In the genomic region with DNA sequence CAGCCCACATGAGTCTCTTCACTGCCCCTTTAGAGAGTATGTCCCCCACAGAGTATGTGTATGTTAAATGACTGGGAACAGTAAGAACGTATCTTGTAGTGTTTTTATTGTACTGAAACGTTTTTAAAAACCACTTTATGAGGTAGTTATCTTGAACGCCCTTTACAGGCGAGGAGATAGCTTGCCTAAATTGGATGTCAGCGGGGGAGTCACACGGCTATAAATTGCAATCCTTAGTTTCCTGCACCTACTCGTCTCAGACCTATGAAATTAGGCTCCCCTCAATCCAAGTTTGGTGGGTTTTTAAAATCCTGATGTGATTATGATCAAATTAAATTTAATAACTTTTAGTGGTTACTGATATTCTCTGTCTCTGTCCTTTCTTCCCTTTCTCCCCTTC, we compare ENCODE assay signal across 10 mouse cellular contexts. TPM values are rescaled to one million over a fixed set of nuclear protein-coding genes. Genes with fewer than 3 reads are reported as not detected.
DNase-seq lines count a peak whose midpoint lies in the region; ATAC-seq lines count a peak whose summit lies in the region.
"Had no signal": no experiment of that assay in that cellular context is flagged by ENCODE, and none has a peak within 500 bp of the region (broad histone marks: within the 10 kb centered on the region; RNA-seq: fewer than 3 reads in every experiment).

No protein-coding gene starts in this region.

- peak overlapping the region; percentile 74 for H3K4me3 ChIP-seq in heart, embryonic 10.5 days
- peak overlapping the region; percentile 84; the same call in 1 of the 2 replicates for H3K4me3 ChIP-seq in lung, embryonic 16.5 days (ENCODE audit: low read length)
- H3K4me3 ChIP-seq in limb, embryonic 12.5 days (replicated peaks): peak overlapping the region; percentile 67; the same call in 1 of the 2 replicates
- no peak overlapping the region for H3K4me3 ChIP-seq in stomach, embryonic 14.5 days (ENCODE audit: low read depth, low read length)

- H3K4me1 ChIP-seq in heart, embryonic 10.5 days: peaks cover 18% of the 10 kb centered on the region; the same call in 1 of the 2 replicates
- peaks cover 13% of the 10 kb centered on the region for H3K4me1 ChIP-seq in lung, embryonic 16.5 days (replicated peaks; ENCODE audit: control insufficient read depth, insufficient read depth, low read length)
- peaks cover 13% of the 10 kb centered on the region for H3K4me1 ChIP-seq in limb, embryonic 12.5 days (replicated peaks)
- peaks cover 3% of the 10 kb centered on the region; the same call in 1 of the 2 replicates for H3K4me1 ChIP-seq in stomach, embryonic 14.5 days (ENCODE audit: control insufficient read depth, insufficient read depth, low read length)

- H3K36me3 ChIP-seq in heart, embryonic 10.5 days: no peaks in the 10 kb centered on the region
- no peaks in the 10 kb centered on the region for H3K36me3 ChIP-seq in lung, embryonic 16.5 days (ENCODE audit: control insufficient read depth, insufficient read depth, low read length)
- H3K36me3 ChIP-seq in limb, embryonic 12.5 days: no peaks in the 10 kb centered on the region
- H3K36me3 ChIP-seq in stomach, embryonic 14.5 days (ENCODE audit: control insufficient read depth, insufficient read depth, low read length): no peaks in the 10 kb centered on the region

- no peak for ATAC-seq in lung, embryonic 16.5 days (ENCODE audit: low read depth)
- no peak for ATAC-seq in limb, embryonic 12.5 days (ENCODE audit: insufficient number of reproducible peaks, insufficient read depth, low FRiP score, low TSS enrichment, low read depth)
- no peak for ATAC-seq in stomach, embryonic 14.5 days (ENCODE audit: insufficient number of reproducible peaks, insufficient read depth, low FRiP score, low read depth)

- H3K9me3 ChIP-seq in heart, embryonic 10.5 days: no peaks in the 10 kb centered on the region
- H3K9me3 ChIP-seq in lung, embryonic 16.5 days (ENCODE audit: control insufficient read depth, low read length): no peaks in the 10 kb centered on the region
- H3K9me3 ChIP-seq in limb, embryonic 12.5 days: no peaks in the 10 kb centered on the region
- no peaks in the 10 kb centered on the region for H3K9me3 ChIP-seq in stomach, embryonic 14.5 days (ENCODE audit: control insufficient read depth, low read depth, low read length)

- H3K9ac ChIP-seq in lung, embryonic 16.5 days (ENCODE audit: low read length): 0 out of 2 replicates have a peak overlapping the region, but pooled peaks have one; percentile 88
- H3K9ac ChIP-seq in limb, embryonic 12.5 days (replicated peaks): no peak overlapping the region
- H3K9ac ChIP-seq in stomach, embryonic 14.5 days (replicated peaks; ENCODE audit: low read depth, low read length): no peak overlapping the region

- no peak for DNase-seq in heart, embryonic 10.5 days (ENCODE audit: low spot score)
- DNase-seq in heart, postnatal 4 days: no peak
- DNase-seq in lung, postnatal 25 days (ENCODE audit: low spot score): no peak
- no peak for DNase-seq in adrenal gland, postnatal 10 days
- DNase-seq in left cerebral cortex, adult 9 months (ENCODE audit: low spot score in 2 of 2): no peak
- DNase-seq: lung, adult 18-20 months; thymus, postnatal 36 days had no signal

- H3K27ac ChIP-seq in heart, embryonic 10.5 days: no peak overlapping the region
- H3K27ac ChIP-seq in lung, embryonic 16.5 days (ENCODE audit: low read length): no peak overlapping the region
- H3K27ac ChIP-seq in limb, embryonic 12.5 days: no peak overlapping the region
- no peak overlapping the region for H3K27ac ChIP-seq in stomach, embryonic 14.5 days (ENCODE audit: low read length)

- H3K27me3 ChIP-seq in heart, embryonic 10.5 days (ENCODE audit: insufficient read depth, poor library complexity, severe bottlenecking): peaks cover 13% of the 10 kb centered on the region; the same call in 1 of the 2 replicates
- H3K27me3 ChIP-seq in lung, embryonic 16.5 days (ENCODE audit: control insufficient read depth, insufficient read depth, low read depth, low read length): no peaks in the 10 kb centered on the region
- H3K27me3 ChIP-seq in limb, embryonic 12.5 days: no peaks in the 10 kb centered on the region
- no peaks in the 10 kb centered on the region for H3K27me3 ChIP-seq in stomach, embryonic 14.5 days (ENCODE audit: control insufficient read depth, insufficient read depth, low read length)

- 64% methylated on average over 7 of the region's 7 CpGs for WGBS in heart, embryonic 10.5 days
- 65% methylated on average over 7 of the region's 7 CpGs for WGBS in lung, embryonic 16.5 days
- WGBS in limb, embryonic 12.5 days: 50% methylated on average over 7 of the region's 7 CpGs
- 71% methylated on average over 7 of the region's 7 CpGs for WGBS in stomach, embryonic 14.5 days

- H3K4me2 ChIP-seq in lung, embryonic 16.5 days (ENCODE audit: low read depth, low read length): peak overlapping the region; percentile 96
- peak overlapping the region; percentile 89 for H3K4me2 ChIP-seq in limb, embryonic 12.5 days
- H3K4me2 ChIP-seq in stomach, embryonic 14.5 days (replicated peaks; ENCODE audit: low read depth, low read length): peak overlapping the region; percentile 80

RNA-seq across cellular contexts. Expression of a gene that starts 1.4 kb away (rescaled TPM):
- polyA plus RNA-seq in heart, embryonic 10.5 days (2016; fragmentation: Nextera tagmentation; extraction: Ambion mirVana): 6.3 and 6.8 TPM in 2 replicates
- total RNA-seq in heart, postnatal 4 days (2021): 10 to 100 TPM; 10.1 to 11.7 TPM
- polyA plus RNA-seq in lung, embryonic 16.5 days (2015; fragmentation: Nextera tagmentation; extraction: Ambion mirVana): 15.2 and 17.2 TPM in 2 replicates
- 7.9 and 9.3 TPM in 2 replicates for polyA plus RNA-seq in limb, embryonic 12.5 days (2016; fragmentation: Nextera tagmentation; extraction: Ambion mirVana)
- 15.8 and 17.1 TPM in 2 replicates for polyA plus RNA-seq in stomach, embryonic 14.5 days (2014; fragmentation: Nextera tagmentation; extraction: Ambion mirVana)
- 10 to 100 TPM; 32.3 to 32.5 TPM for total RNA-seq in adrenal gland, postnatal 10 days (2021)
